Mouse (Mus musculus) MN1 (cell line): ENCODE measurements around the gene Itgb5.

ENCODE experiments used
- DNase-seq: peaks from one replicate; pipeline ENCODE4 v3.0.0-alpha.2; 2016; ENCODE audit warnings: low spot score

Gene Itgb5

GRCm38 (mm10) chr16:33939636-33940035, 110.2 kb downstream of the Itgb5 start:
- no peak for DNase-seq

- no peak for DNase-seq
These were observed 110.6 kb downstream of the Itgb5 start for GRCm38 (mm10) chr16:33940095-33940494.

GRCm38 (mm10) chr16:33941271-33941781, 111.9 kb downstream of the Itgb5 start:
- DNase-seq, result peak; percentile 88

GRCm38 (mm10) chr16:33942341-33942740, 112.9 kb downstream of the Itgb5 start:
- DNase-seq, result peak; percentile 51

- DNase-seq, result no peak
These were observed 113.9 kb downstream of the Itgb5 start for GRCm38 (mm10) chr16:33943388-33943787.

GRCm38 (mm10) chr16:33944126-33944525, 114.7 kb downstream of the Itgb5 start:
- DNase-seq, result peak; percentile 38

GRCm38 (mm10) chr16:33944772-33945171, 115.3 kb downstream of the Itgb5 start:
- no peak for DNase-seq

- no peak for DNase-seq
These were observed 116.6 kb downstream of the Itgb5 start for GRCm38 (mm10) chr16:33946021-33946420.

GRCm38 (mm10) chr16:33947664-33948571, 118.5 kb downstream of the Itgb5 start:
- DNase-seq, result no peak

- DNase-seq, result no peak
These were observed 120.9 kb downstream of the Itgb5 start for GRCm38 (mm10) chr16:33950386-33950785.

GRCm38 (mm10) chr16:33950830-33951229, 121.4 kb downstream of the Itgb5 start:
- peak; percentile 83 for DNase-seq

- DNase-seq, result no peak
These were observed 123.5 kb downstream of the Itgb5 start for GRCm38 (mm10) chr16:33953008-33953407.

GRCm38 (mm10) chr16:33954793-33955192, 125.3 kb downstream of the Itgb5 start:
- DNase-seq, result no peak

- no peak for DNase-seq
These were observed 134.0 kb downstream of the Itgb5 start for GRCm38 (mm10) chr16:33963509-33963908.

- peak; percentile 54 for DNase-seq
These were observed 136.5 kb downstream of the Itgb5 start for GRCm38 (mm10) chr16:33965878-33966537.

GRCm38 (mm10) chr16:33966538-33967282, 137.2 kb downstream of the Itgb5 start, which contains the start of gene Umps:
Gene Umps, minus strand, starts transcription at chr16:33967038.
- DNase-seq, result peak; percentile 86

- peak; percentile 13 for DNase-seq
These were observed 137.8 kb downstream of the Itgb5 start for GRCm38 (mm10) chr16:33967283-33967640.

GRCm38 (mm10) chr16:33979855-33980254, 150.4 kb downstream of the Itgb5 start:
- DNase-seq, result no peak

GRCm38 (mm10) chr16:33983712-33984111, 154.2 kb downstream of the Itgb5 start:
- DNase-seq, result no peak

- no peak for DNase-seq
These were observed 155.9 kb downstream of the Itgb5 start for GRCm38 (mm10) chr16:33985372-33985771.

- DNase-seq, result no peak
These were observed 157.5 kb downstream of the Itgb5 start for GRCm38 (mm10) chr16:33986993-33987392.

- peak; percentile 42 for DNase-seq
These were observed 159.0 kb downstream of the Itgb5 start for GRCm38 (mm10) chr16:33988358-33989012.
